Mouse (Mus musculus): Measurements from ENCODE around the gene Ascc1. TPM values are rescaled to one million over a fixed set of nuclear protein-coding genes. Genes with fewer than 3 reads are reported as not detected.

Ascc1 gene
- polyA plus RNA-seq (2012; rRNA removed) (6.7 and 10.7 TPM in 2 replicates), polyA plus RNA-seq (2014; fragmentation: Nextera tagmentation; extraction: Ambion mirVana) (15.7 and 16.8 TPM in 2 replicates)

GRCm38 (mm10) chr10:60002673-60003212, at the start of gene Ascc1, which contains the start of gene Anapc16:
TSS of gene Ascc1 (plus strand) at chr10:60002805.
TSS of gene Anapc16 (minus strand) at chr10:60003135.
- DNase-seq (ENCODE audit: low read depth in 3 of 3, low spot score in 3 of 3) (peak; percentile 91 to 93 (median 92)), ATAC-seq (ENCODE audit: insufficient read depth) (peak; percentile 95)
- peak within 1 kb of the TSS; percentile 82 for H3K4me2 ChIP-seq (ENCODE audit: low read depth)
- TF ChIP-seq EP300 (IDR thresholded peaks at IDR 0.05; ENCODE audit: low read depth) = no peak
- no peak for TF ChIP-seq CTCF (IDR thresholded peaks at IDR 0.05; ENCODE audit: low read depth)
- peak within 1 kb of the TSS; percentile 67 to 90 for H3K4me3 ChIP-seq (ENCODE audit: insufficient read depth in 1 of 2, low read depth in 2 of 2, low read length in 2 of 2)
- under 1% methylated on average over 51 of the region's 51 CpGs for WGBS (ENCODE audit: insufficient replicate concordance)
- peak within 1 kb of the TSS; percentile 74 for H3K9ac ChIP-seq (replicated peaks)
- no peaks in the 10 kb centered on the region for H3K27me3 ChIP-seq (ENCODE audit: control insufficient read depth, insufficient read depth, low read length)
- H3K4me1 ChIP-seq (replicated peaks; ENCODE audit: control insufficient read depth in 2 of 2, insufficient read depth in 2 of 2, low read length in 1 of 2) = peaks cover 14 to 15% of the 10 kb centered on the region in 2 experiments
- H3K27ac ChIP-seq = peak within 1 kb of the TSS; percentile 90
- no peaks in the 10 kb centered on the region for H3K9me3 ChIP-seq (ENCODE audit: control insufficient read depth, low read length)
- H3K36me3 ChIP-seq (replicated peaks; ENCODE audit: control insufficient read depth, insufficient read depth, low read depth) = no peaks in the 10 kb centered on the region

- no peak for ATAC-seq (ENCODE audit: insufficient read depth)
- no peak for TF ChIP-seq CTCF (IDR thresholded peaks at IDR 0.05; ENCODE audit: low read depth)
- TF ChIP-seq EP300 (IDR thresholded peaks at IDR 0.05; ENCODE audit: low read depth) = no peak
- Histone ChIP-seq H3K4me3 (ENCODE audit: insufficient read depth in 1 of 2, low read depth in 2 of 2, low read length in 2 of 2) (no peak overlapping the region), H3K36me3 (replicated peaks; ENCODE audit: control insufficient read depth, insufficient read depth, low read depth) (no peaks in the 10 kb centered on the region), H3K27me3 (ENCODE audit: control insufficient read depth, insufficient read depth, low read length) (peaks cover 15% of the 10 kb centered on the region), H3K9ac (replicated peaks) (no peak overlapping the region), H3K4me1 (replicated peaks; ENCODE audit: control insufficient read depth in 2 of 2, insufficient read depth in 2 of 2, low read length in 1 of 2) (peaks cover 0 to 7% of the 10 kb centered on the region in 2 experiments; a peak in 2 of 4 replicates), H3K9me3 (ENCODE audit: control insufficient read depth, low read length) (no peaks in the 10 kb centered on the region), H3K4me2 (ENCODE audit: low read depth) (no peak overlapping the region), H3K27ac (no peak overlapping the region)
- DNase-seq (ENCODE audit: low read depth in 3 of 3, low spot score in 3 of 3) = no peak
- 46% methylated on average over 7 of the region's 7 CpGs for WGBS (ENCODE audit: insufficient replicate concordance)
Measured at GRCm38 (mm10) chr10:59953564-59954039, 49.0 kb upstream of the Ascc1 start.

- DNase-seq (ENCODE audit: low read depth in 3 of 3, low spot score in 3 of 3) (no peak), ATAC-seq (ENCODE audit: insufficient read depth) (no peak)
- H3K9ac ChIP-seq (replicated peaks) = no peak overlapping the region
- WGBS (ENCODE audit: insufficient replicate concordance) = 57% methylated on average over 5 of the region's 5 CpGs
- H3K36me3 ChIP-seq (replicated peaks; ENCODE audit: control insufficient read depth, insufficient read depth, low read depth) = no peaks in the 10 kb centered on the region
- H3K4me2 ChIP-seq (ENCODE audit: low read depth) = no peak overlapping the region
- peaks cover 4% of the 10 kb centered on the region for H3K27me3 ChIP-seq (ENCODE audit: control insufficient read depth, insufficient read depth, low read length)
- peaks cover 0 to 7% of the 10 kb centered on the region in 2 experiments; a peak in 2 of 4 replicates for H3K4me1 ChIP-seq (replicated peaks; ENCODE audit: control insufficient read depth in 2 of 2, insufficient read depth in 2 of 2, low read length in 1 of 2)
- no peak overlapping the region for H3K27ac ChIP-seq
- no peaks in the 10 kb centered on the region for H3K9me3 ChIP-seq (ENCODE audit: control insufficient read depth, low read length)
- TF ChIP-seq CTCF (IDR thresholded peaks at IDR 0.05; ENCODE audit: low read depth) = no peak
- no peak for TF ChIP-seq EP300 (IDR thresholded peaks at IDR 0.05; ENCODE audit: low read depth)
- H3K4me3 ChIP-seq (ENCODE audit: insufficient read depth in 1 of 2, low read depth in 2 of 2, low read length in 2 of 2) = no peak overlapping the region
Measured at GRCm38 (mm10) chr10:59956681-59957080, 45.9 kb upstream of the Ascc1 start.

- Histone ChIP-seq H3K27me3 (ENCODE audit: control insufficient read depth, insufficient read depth, low read length) (peaks cover 4% of the 10 kb centered on the region), H3K36me3 (replicated peaks; ENCODE audit: control insufficient read depth, insufficient read depth, low read depth) (no peaks in the 10 kb centered on the region), H3K9me3 (ENCODE audit: control insufficient read depth, low read length) (no peaks in the 10 kb centered on the region), H3K4me3 (ENCODE audit: insufficient read depth in 1 of 2, low read depth in 2 of 2, low read length in 2 of 2) (no peak overlapping the region), H3K27ac (no peak overlapping the region), H3K9ac (replicated peaks) (no peak overlapping the region), H3K4me1 (replicated peaks; ENCODE audit: control insufficient read depth in 2 of 2, insufficient read depth in 2 of 2, low read length in 1 of 2) (peaks cover 0 to 4% of the 10 kb centered on the region in 2 experiments; a peak in 2 of 4 replicates), H3K4me2 (ENCODE audit: low read depth) (no peak overlapping the region)
- WGBS (ENCODE audit: insufficient replicate concordance) = 39% methylated on average over 25 of the region's 25 CpGs
- no peak for TF ChIP-seq CTCF (IDR thresholded peaks at IDR 0.05; ENCODE audit: low read depth)
- no peak for TF ChIP-seq EP300 (IDR thresholded peaks at IDR 0.05; ENCODE audit: low read depth)
- DNase-seq (ENCODE audit: low read depth in 3 of 3, low spot score in 3 of 3) = no peak
- ATAC-seq (ENCODE audit: insufficient read depth) = no peak
Measured at GRCm38 (mm10) chr10:59957171-59958149, 45.1 kb upstream of the Ascc1 start.

GRCm38 (mm10) chr10:59958458-59958857, 44.1 kb upstream of the Ascc1 start:
- Histone ChIP-seq H3K4me3 (ENCODE audit: insufficient read depth in 1 of 2, low read depth in 2 of 2, low read length in 2 of 2) (no peak overlapping the region), H3K9me3 (ENCODE audit: control insufficient read depth, low read length) (no peaks in the 10 kb centered on the region), H3K4me1 (replicated peaks; ENCODE audit: control insufficient read depth in 2 of 2, insufficient read depth in 2 of 2, low read length in 1 of 2) (no peaks in the 10 kb centered on the region), H3K27ac (no peak overlapping the region), H3K36me3 (replicated peaks; ENCODE audit: control insufficient read depth, insufficient read depth, low read depth) (no peaks in the 10 kb centered on the region), H3K4me2 (ENCODE audit: low read depth) (no peak overlapping the region), H3K9ac (replicated peaks) (no peak overlapping the region), H3K27me3 (ENCODE audit: control insufficient read depth, insufficient read depth, low read length) (peaks cover 4% of the 10 kb centered on the region)
- TF ChIP-seq CTCF (IDR thresholded peaks at IDR 0.05; ENCODE audit: low read depth) (no peak), EP300 (IDR thresholded peaks at IDR 0.05; ENCODE audit: low read depth) (no peak)
- WGBS (ENCODE audit: insufficient replicate concordance) = 31% methylated on average over 5 of the region's 5 CpGs
- ATAC-seq (ENCODE audit: insufficient read depth) (no peak), DNase-seq (ENCODE audit: low read depth in 3 of 3, low spot score in 3 of 3) (no peak)

Measured in liver, embryonic 14.5 days (tissue).